Mouse (Mus musculus) ES-Bruce4 (cell line): Measurements from ENCODE around the gene En2.

Experiments
- CTCF ChIP-seq: IDR thresholded peaks from one replicate; pipeline ENCODE4 v1.8.1; 2011; ENCODE audit warnings: low read depth, low read length
- POLR2A ChIP-seq: IDR thresholded peaks from one replicate; pipeline ENCODE4 v1.8.1; 2011; ENCODE audit warnings: low read length; ENCODE audit not compliant: insufficient read depth

DNA sequence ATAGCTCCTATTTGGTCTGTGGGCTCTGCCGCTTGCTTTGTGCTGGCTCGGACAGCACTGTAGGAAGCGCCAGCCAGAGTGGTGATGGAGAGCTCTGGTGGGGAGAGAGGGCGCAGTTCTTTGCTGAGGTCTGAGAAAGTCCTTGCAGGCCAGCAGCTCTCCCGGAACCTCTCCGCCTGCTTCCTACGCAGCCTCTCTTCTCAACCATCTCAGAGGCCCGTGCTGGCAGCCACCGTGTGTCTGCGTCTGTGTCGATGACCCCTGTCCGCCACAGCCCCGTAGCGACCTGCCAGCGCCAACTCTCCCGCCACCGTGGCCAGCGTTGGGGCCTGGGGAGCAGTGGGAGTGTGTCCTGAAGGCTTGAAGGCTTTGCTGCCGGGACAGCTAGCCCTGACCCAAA, 5.4 kb downstream of the En2 start:
- no peak for TF ChIP-seq CTCF
- no peak for TF ChIP-seq POLR2A
